ENCODE assay signal across 8 mouse cellular contexts in genomic region chr8:10574096-10574495, GRCm38 (mm10).
DNase-seq lines count a peak whose midpoint lies in the region; ATAC-seq and TF ChIP-seq lines count a peak whose summit lies in the region.

No protein-coding gene starts in this region.

- peak; percentile 76 for DNase-seq in kidney, adult 2 months
- peak; percentile 33 for DNase-seq in fibroblast of lung, adult 2 months (ENCODE audit: low read depth)
- peak; percentile 76 to 89 for DNase-seq in kidney, postnatal 25 days
- DNase-seq in lung, adult 18-20 months = peak; percentile 68 to 77
- peak; percentile 87 to 89 for DNase-seq in right cerebral cortex, adult 2 months (ENCODE audit: low spot score in 2 of 2)
- DNase-seq in urinary bladder, adult 2 months (ENCODE audit: low spot score) = peak; percentile 63

- H3K27ac ChIP-seq in kidney, adult 2 months (ENCODE audit: insufficient read depth, low read depth, low read length) = no peak overlapping the region
- no peak overlapping the region for H3K27ac ChIP-seq in kidney, embryonic 15.5 days
- no peak overlapping the region for H3K27ac ChIP-seq in bone marrow, adult 2 months (ENCODE audit: control insufficient read depth, insufficient read depth, low read depth, low read length, poor library complexity)

- H3K9me3 ChIP-seq in kidney, embryonic 15.5 days (replicated peaks) = no peaks in the 10 kb centered on the region

- WGBS in kidney, adult 2 months = 12% methylated on average over 6 of the region's 6 CpGs
- 18% methylated on average over 6 of the region's 6 CpGs for WGBS in kidney, embryonic 15.5 days
- WGBS in bone marrow, adult 2 months = 18% methylated on average over 6 of the region's 6 CpGs

- H3K27me3 ChIP-seq in kidney, adult 2 months (replicated peaks; ENCODE audit: control insufficient read depth, insufficient read depth, low read length) = no peaks in the 10 kb centered on the region
- peaks cover 7% of the 10 kb centered on the region; the same call in 1 of the 2 replicates for H3K27me3 ChIP-seq in kidney, embryonic 15.5 days

- no peak overlapping the region for H3K4me2 ChIP-seq in kidney, embryonic 15.5 days

- ATAC-seq in kidney, embryonic 15.5 days (replicated peaks; ENCODE audit: low FRiP score) = no peak

- peak; percentile 90 for TF ChIP-seq CTCF in kidney, adult 2 months (conservative IDR thresholded peaks at IDR 0.05; ENCODE audit: insufficient read depth, insufficient read length, low read depth, low read length)
- TF ChIP-seq CTCF in bone marrow, adult 2 months (IDR thresholded peaks at IDR 0.05; ENCODE audit: control insufficient read depth, insufficient read depth, low read length) = peak; percentile 79

- TF ChIP-seq POLR2A in kidney, adult 2 months (IDR thresholded peaks at IDR 0.05; ENCODE audit: low read depth, low read length) = no peak
- no peak for TF ChIP-seq POLR2A in bone marrow, adult 2 months (IDR thresholded peaks at IDR 0.05; ENCODE audit: borderline replicate concordance, control insufficient read depth, low read depth, low read length)

- no peaks in the 10 kb centered on the region for H3K4me1 ChIP-seq in kidney, adult 2 months (ENCODE audit: control insufficient read depth, insufficient read depth, low read length)
- H3K4me1 ChIP-seq in kidney, embryonic 15.5 days = no peaks in the 10 kb centered on the region
- H3K4me1 ChIP-seq in bone marrow, adult 2 months (ENCODE audit: control insufficient read depth, insufficient read depth, low read length) = no peaks in the 10 kb centered on the region

- H3K4me3 ChIP-seq in kidney, adult 2 months (ENCODE audit: insufficient read depth, low read depth, low read length) = no peak overlapping the region
- H3K4me3 ChIP-seq in kidney, embryonic 15.5 days (replicated peaks) = no peak overlapping the region
- H3K4me3 ChIP-seq in bone marrow, adult 2 months (replicated peaks; ENCODE audit: control insufficient read depth, low read depth, low read length) = no peak overlapping the region

- H3K36me3 ChIP-seq in kidney, adult 2 months (ENCODE audit: control insufficient read depth, insufficient read depth, low read length) = no peaks in the 10 kb centered on the region
- H3K36me3 ChIP-seq in kidney, embryonic 15.5 days = no peaks in the 10 kb centered on the region

- no peak overlapping the region for H3K9ac ChIP-seq in kidney, embryonic 15.5 days

Comparison
In these comparisons a context has a peak if more than half of its experiments do, and no peak if none do; other contexts are left out.
1. DNase-seq: peak in every context shown above with its lines; median percentile 88 in right cerebral cortex, adult 2 months; 82 in kidney, postnatal 25 days; 76 in kidney, adult 2 months; 72 in lung, adult 18-20 months; 63 in urinary bladder, adult 2 months; 33 in fibroblast of lung, adult 2 months.